Mouse (Mus musculus): ENCODE measurements around the gene Arid5b.
A peak's percentile ranks its signal among the peaks of the same experiment; 100 is the strongest.

The Arid5b gene

DNA sequence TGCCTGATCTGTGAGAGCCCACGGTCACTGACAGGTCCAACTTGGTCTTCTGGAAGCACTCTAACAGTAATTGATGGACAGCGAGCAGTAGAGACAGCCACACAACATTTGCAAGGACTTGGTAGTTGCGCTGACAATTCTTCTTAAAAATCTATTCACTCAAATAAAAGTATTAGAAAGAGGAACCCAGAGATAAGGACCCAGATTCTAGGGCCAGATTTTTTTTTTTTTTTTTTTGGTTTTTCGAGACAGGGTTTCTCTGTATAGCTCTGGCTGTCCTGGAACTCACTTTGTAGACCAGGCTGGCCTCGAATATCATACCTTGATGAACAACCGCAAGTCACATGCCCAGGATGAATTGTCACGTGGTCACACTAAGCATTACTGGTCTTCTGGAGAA, 137.0 kb downstream of the Arid5b start:
- DNase-seq (ENCODE audit: inconsistent age in 2 of 2, low spot score in 1 of 2): no peak

DNA sequence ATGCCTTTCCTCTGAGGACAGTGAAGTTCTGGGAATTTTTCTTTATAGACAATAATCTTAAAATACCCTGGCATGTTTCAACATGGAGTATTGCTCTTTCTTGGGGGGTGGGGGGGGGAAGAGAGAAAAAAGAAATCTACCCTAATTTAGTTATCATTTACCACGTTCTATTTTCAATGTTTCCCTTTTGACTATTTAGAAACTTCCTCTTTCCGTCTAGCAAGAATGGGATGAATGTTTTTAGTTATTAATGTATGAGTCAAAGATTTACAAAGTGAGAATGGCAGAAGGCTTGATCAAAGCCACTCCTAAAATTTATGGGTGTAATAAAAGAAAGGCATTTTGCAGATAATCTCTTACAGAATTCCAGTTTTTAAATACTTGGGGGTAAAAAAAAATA, 137.7 kb downstream of the Arid5b start:
- no peak for DNase-seq (ENCODE audit: inconsistent age in 2 of 2, low spot score in 1 of 2)

DNA sequence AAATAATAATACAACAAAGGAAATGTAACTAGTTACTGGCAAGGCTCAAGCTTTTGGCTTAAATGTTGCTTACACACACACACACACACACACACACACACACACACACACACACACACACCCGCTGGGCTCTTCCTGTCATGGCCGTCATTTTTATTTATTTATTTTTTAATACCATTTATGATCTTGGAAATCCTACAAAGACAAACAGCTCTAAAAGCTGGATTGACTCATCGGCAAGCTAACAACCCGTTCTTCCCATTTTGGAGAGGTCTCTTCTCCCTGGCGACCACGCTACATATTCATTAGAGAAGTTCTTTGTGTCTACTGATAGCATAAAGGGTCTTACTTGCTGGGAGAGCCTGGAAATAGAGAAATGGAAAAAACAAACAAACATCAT, 138.2 kb downstream of the Arid5b start:
- DNase-seq (ENCODE audit: inconsistent age in 2 of 2, low spot score in 1 of 2): no peak

DNA sequence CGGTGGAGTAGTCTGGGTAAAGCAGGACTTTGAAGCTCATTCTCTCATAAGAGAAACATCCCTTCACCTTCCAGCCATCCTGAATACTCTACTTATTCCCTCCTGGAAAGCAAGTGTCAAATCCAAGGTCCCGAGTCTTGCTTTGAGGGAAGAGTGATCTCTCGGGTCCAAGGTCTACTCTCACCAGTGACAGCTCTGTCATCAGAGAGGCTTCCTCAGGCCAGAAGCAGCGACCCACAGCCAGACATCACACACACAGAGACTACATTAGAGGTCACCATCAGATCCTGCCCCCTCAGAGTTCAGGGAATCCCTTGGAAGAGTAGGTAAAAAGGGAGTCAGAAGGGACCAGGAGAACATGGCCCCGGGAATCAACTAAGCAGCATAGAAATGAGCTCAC, 140.4 kb downstream of the Arid5b start:
- DNase-seq (ENCODE audit: inconsistent age in 2 of 2, low spot score in 1 of 2): peak in 1 of 2 experiments; percentile 58

DNA sequence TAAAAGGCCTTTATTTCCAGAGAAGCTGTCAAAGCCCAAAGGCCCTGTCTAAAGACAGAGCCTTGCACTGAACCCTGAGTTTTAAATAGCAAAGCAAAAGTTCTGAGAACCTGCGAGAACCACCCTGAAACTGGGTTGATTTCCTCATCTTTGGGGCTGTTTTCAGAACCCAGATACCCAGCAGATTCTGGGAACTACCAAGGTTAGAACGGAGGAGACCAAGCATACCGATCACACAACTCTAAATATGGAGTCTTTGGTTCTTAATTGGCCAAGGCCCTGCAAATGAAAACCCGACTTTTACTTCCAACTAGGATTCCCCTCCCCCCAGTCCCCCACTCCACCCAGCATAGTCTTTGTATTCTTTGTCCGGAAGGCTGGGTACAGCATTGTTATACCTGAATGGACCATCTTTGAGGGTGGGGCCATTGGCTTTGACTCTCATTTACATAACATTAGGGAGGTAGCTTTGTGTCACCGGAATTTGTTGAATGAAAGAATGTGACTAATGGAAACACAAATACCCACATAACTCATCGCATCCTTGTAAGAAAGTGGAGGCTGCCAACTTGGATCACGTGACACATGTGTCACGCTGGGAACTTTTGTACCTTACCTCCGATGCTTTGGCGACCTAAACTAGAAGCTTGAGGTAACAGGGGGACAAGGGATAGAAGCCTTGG, 141.2 kb downstream of the Arid5b start:
- peak in 1 of 2 experiments; percentile 53 for DNase-seq (ENCODE audit: inconsistent age in 2 of 2, low spot score in 1 of 2)

DNA sequence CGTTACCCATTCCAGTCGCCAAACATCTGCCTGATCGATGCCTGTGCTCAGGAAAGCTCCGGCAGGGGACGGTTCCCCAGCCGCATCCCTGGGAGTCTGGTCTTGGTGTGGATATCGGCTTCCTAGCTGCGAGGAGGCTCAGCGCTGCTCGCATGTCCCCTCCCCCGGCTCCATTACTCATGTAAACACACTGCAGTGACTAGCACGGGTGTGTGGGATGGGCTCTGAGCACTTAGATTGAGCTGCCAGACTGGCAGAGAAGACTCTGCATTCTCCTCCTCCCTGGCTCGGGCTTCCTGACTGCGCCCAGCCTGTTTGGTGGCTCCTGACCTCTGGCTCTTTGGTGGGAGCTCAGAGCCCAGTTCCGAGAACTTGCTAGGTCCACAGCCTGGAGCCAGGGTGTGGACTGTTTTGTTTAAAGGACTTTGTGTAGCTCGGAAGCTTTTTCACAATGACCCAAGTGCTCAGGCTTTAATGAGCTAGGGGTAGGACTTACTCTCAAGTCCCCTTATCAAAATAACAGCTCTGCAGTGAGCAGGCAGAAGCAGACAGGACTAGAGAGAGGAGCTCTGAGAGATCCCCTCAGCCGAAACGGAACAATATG, 142.0 kb downstream of the Arid5b start:
- DNase-seq (ENCODE audit: inconsistent age in 2 of 2, low spot score in 1 of 2): peak; percentile 87 to 96

DNA sequence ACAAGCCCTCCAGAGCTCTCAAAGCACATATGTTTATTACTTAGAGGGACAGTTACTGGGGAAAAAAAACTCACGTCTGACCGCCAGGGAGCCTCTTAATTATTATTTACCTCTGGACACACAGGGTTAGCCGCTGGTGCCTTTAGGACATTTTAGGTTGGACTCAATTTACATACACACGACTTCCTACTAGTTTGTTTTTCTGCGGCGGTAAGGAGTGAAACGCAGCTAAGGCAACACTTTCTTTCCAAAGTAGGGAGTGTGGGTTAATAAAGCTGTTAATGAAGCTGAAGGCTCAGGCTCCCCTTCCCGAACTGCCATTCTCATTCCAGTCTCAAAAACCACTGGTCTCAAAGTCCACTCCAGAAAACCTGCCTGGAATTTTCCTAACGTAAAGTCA, 142.5 kb downstream of the Arid5b start:
- no peak for DNase-seq (ENCODE audit: inconsistent age in 2 of 2, low spot score in 1 of 2)

DNA sequence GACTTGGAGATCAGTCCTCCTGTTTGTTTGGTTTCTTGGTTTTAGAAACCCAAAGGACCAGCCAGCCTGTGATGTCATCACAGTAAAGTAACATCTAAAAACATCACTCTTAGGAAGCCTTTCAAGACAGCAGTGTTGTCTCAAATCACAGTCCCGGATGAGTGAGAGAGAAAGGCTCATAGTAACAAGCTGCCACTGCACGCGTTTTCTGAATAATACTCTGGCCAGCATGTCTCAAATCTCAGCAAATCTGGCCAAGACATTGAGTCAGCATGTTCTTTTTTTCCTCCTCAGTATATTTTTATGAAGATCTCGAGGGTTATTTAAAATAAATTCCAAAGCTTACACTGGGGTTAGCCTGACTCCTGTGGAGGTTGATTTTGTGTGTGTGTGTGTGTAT, 143.1 kb downstream of the Arid5b start:
- DNase-seq (ENCODE audit: inconsistent age in 2 of 2, low spot score in 1 of 2): peak in 1 of 2 experiments; percentile 76

DNA sequence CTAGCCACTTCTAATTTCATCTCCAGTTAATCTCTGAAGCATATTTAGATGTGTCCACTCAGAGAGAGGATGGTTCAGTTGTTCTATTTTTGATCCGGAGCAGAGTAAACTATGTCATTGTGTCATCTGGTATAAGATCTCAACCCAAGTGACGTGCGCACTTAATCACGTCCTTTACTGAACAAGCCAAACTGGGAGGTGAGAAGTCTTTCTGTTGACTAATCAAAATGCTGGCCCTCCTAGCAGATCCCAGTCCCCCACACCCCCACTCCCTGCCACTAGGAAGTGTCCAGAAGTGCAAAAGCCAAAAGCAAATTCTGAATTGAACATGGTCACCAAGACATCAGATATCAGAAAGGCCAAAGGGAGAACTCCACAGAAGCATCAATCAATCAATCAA, 144.0 kb downstream of the Arid5b start:
- no peak for DNase-seq (ENCODE audit: inconsistent age in 2 of 2, low spot score in 1 of 2)

DNA sequence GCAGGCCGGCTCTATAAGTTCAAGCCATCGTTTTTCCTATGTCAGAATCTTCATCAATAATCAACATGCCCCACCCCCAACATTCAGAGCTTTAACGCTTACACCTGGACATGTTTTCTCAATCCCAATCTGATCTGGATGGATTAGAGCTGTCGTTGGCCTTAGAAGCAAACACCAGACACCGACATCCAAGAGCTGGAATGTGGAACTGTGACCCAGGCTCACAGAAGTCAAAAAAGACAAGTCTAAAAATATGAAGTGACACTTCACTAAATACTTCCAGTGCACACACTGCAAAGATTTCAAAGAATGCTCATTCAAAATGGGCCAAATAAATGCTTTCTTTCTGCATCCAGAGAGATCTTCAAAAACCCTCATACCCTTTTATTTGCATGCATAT, 144.5 kb downstream of the Arid5b start:
- DNase-seq (ENCODE audit: inconsistent age in 2 of 2, low spot score in 1 of 2): no peak

DNA sequence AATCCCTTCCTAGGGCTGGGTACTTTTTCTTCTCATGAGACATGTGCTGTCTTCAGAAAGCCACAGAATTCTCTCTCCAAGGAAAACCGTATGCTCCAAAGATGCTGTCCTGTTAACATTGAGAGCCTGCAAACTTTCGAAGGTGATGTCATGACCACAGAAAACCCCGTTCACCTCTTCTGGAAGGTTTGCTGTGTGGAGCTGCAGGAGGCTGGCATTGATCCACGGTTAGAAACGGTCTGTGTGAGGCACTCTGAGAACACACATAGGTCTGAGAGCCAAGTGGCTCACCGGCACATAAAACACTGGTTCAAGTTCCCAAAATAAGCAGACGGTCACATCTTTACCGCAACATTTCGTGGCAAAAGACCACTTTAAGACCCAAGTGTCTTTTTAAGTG, 145.9 kb downstream of the Arid5b start:
- no peak for DNase-seq (ENCODE audit: inconsistent age in 2 of 2, low spot score in 1 of 2)

DNA sequence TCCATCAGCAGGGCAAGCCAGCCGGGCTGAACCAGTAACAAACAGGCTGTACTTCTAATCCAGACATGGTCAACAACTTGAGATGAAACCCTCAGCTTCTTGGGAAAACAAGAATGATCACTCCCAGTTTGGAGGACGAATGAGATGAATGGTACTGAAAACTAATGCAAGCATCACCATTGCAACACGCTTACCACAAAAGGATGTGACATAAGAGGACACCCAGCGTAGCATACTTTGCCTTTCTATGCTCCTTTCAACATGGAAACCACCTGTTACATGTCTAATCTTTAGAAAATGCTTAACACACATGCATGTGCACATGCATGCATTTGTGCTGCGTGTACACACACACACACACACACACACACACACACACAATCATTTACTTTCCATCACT, 146.4 kb downstream of the Arid5b start:
- no peak for DNase-seq (ENCODE audit: inconsistent age in 2 of 2, low spot score in 1 of 2)

DNA sequence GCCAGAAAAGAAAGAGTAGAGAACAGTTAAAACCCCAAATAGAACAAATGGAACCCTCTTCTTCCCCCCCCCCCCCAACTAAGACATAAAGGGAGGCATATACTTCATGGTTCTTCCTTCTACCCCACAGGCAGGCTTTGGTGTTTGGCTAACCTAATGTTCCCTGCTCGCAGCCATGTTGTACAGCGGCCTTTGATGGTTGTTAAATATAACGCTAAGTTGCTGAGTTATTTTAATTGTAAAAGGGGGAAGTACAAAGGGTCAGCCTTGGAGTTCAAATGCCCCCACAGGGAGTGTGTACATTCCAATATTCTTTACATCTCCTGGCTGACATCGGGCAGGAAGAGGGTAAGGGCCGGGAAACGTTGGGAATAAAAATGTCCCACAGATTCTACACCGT, 148.9 kb downstream of the Arid5b start:
- no peak for DNase-seq (ENCODE audit: inconsistent age in 2 of 2, low spot score in 1 of 2)

DNA sequence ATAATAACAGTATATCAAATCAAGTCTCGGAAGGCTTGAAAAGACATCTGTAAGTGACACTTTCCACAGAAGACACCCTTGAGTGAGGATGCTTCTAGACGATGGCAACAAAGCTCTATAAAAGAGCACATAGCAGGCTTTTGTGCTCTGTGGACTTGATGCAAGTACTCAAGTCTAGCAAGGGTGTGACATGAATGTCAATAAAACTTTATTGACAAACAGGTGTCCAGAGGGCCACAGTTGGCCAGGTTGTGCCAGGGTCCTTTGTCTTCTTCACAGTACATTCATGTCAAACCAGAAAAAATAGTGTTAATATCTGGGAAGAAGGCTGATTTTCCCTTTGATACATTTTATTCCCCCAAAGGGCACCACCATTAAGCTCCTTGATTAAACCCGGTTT, 149.5 kb downstream of the Arid5b start:
- no peak for DNase-seq (ENCODE audit: inconsistent age in 2 of 2, low spot score in 1 of 2)

DNA sequence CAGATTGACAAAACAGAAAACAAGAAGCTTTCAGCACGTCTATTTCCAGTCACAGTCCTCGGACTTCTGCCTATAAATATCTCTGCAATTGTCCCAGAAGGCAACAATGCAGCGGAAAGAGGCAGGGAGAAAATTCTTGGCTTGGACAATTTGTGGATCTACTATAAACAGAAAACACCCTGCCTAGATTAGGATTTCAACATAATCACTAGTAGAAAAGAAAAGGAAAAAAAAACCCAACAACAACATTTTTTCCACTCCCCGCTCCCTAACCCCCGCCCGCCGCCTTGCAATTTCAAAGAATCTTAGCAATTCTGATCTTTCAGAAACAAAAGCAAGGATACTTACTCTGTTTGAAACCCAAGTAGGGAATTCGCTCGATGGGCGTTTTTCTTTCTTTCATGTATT, 150.1 kb downstream of the Arid5b start:
- peak in 1 of 2 experiments; percentile 66 for DNase-seq (ENCODE audit: inconsistent age in 2 of 2, low spot score in 1 of 2)

DNA sequence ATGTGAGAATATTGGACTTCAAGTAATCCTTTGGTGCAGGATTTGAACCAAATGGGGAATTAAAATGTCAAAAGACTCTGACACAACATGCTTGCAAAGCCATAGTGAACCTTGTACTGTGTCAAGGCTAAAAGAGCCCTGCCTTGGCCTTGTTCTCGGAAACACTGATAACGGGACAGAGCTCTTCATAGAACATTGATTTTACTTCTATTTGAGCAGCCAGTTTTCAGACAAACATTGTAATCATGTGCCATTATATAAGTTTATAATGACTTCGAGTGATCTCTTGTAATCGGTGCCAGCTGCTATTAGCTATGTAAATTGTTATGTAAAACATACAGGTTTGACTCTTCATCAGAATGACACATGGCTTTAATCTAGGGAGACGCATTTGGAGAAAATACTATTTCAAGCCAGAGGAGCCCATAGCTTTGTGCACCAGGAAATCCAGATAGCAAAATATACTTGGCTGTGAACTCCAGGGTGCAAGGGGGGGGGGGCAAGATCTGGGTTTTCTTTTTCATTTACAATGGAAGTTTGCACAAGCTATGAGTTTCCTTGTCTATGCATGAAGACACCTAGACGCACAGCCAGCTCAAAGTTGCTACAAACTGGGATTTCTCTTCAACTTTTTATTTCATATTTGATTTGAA, 150.8 kb downstream of the Arid5b start:
- DNase-seq (ENCODE audit: inconsistent age in 2 of 2, low spot score in 1 of 2): peak in 1 of 2 experiments; percentile 38

DNA sequence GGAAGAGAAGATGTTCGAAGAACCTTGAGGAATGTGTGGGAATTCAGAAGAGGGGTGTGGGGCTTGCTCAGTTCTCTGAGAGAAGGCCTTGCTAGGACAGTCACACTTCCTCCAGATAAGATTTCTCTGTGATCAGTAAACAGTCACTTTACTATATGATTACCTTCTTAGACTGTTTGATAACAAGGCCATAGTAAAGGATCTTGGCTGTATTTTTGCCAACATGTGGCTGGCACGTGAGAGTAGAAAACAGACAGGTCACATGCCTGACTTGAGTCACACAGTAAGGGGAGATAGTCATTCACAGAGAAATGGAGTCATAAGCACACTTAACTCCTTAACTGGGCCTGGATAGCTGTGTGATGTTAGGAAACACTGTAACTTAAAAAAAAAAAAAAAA, 151.4 kb downstream of the Arid5b start:
- DNase-seq (ENCODE audit: inconsistent age in 2 of 2, low spot score in 1 of 2): peak; percentile 35 to 83

DNA sequence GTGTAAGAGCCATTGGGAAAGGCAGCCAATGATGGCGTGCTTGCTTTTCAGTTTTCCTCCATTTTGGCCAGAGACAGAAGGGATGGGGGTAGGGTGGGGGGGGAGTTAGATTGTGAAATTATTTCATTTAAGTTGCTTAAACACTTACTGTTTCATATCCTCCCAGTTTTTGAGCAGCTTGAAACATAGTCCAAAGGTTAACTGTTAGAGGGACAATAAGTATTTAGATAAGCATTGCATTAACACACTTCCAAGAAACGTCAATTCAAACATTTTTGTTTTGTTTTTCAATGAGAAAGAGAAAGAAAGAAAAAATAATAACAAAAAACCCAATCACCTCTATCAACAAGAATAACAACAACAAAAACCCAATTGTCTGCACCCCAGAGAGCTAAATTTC, 152.0 kb downstream of the Arid5b start:
- DNase-seq (ENCODE audit: inconsistent age in 2 of 2, low spot score in 1 of 2): no peak

DNA sequence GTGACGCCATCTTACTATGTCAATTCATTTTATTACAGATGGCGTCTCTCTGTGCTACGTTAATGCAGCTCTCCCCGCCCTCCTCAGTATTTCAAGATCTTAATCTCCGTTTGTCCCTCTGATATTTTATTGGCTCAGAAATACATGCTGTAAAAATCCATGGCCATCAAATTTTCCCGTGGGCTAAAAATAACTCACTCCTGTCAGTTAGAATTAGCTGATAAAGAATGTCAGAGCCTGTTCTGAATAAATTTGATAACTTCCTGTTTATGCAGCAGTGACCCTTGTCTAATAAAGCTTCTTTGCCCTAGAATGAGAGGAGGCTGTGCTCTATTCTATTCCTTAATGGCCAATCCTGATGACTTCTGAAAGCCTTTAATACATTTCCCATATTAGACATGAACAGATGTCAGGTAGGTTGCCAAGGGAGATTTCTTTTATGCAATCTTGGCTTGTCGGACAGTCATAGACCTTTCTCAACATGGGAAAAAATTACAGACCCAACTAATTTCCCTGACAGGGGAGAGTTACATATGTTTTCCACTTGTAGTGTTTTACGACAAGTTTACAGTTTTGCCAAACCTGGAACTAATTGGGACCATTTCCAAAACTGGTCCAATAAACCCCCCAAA, 152.5 kb downstream of the Arid5b start:
- peak in 1 of 2 experiments; percentile 79 for DNase-seq (ENCODE audit: inconsistent age in 2 of 2, low spot score in 1 of 2)

DNA sequence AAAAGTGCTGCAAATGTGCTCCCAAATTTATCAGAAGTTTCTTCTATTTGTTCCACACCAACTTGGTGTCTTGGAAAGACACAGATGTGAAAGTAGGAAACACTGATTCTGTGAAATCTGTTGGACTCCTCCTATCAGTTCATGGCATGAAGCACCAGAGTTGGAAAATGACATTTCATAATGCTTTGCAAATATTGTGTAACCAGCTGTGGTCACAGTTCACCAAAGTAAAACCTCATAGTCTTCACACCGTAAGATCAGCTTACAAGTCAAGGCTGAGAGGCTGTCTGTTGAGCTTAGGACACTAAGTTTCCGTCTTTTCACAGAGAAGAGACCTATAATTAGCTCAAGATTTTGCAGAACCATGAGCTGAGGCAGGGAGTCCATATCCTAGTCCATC, 153.6 kb downstream of the Arid5b start:
- DNase-seq (ENCODE audit: inconsistent age in 2 of 2, low spot score in 1 of 2): peak in 1 of 2 experiments; percentile 63

DNA sequence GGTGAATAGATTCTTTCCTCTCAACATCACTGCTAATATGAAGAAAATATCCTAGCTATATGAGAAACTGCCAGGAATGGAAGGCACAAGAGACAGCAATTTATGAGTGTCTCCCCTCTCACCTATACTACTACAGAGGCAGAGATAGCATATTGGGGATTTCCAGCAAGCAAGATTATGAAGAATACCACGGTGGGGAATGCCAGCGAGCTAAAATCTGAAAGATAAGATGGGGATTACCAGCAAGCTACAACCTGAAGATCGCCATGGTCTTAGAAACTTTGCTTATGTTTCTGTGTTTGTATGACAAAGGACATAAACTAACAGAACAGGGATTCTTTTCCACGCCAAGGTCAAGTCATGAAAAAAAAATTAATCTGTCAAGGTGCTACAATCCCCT, 155.1 kb downstream of the Arid5b start:
- DNase-seq (ENCODE audit: inconsistent age in 2 of 2, low spot score in 1 of 2): no peak

DNA sequence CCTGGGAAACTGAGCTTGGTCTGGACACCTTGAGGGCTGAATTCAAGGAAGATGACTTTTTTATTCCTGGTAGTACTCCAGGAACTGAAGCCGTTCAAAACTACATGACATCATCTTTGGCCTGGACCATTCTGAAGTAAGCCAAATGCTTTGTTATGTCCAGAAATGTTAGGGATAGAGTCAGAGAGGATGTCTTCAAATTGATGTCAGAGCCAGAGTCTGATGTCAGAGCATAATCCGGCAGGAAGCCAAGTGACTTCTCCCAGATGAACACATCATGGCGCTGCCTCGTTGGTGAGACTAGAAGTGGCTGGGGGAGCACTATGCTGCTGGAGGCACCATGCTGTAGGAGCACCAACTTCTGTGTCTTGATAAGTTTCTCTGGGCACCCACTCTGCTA, 156.6 kb downstream of the Arid5b start:
- peak in 1 of 2 experiments; percentile 54 for DNase-seq (ENCODE audit: inconsistent age in 2 of 2, low spot score in 1 of 2)

Data from adrenal gland, adult (tissue).